Comparison of ENCODE assay signal across 10 mouse cellular contexts in genomic region chr6:108805194-108805593, GRCm38 (mm10). TPM values are rescaled to one million over a fixed set of nuclear protein-coding genes. Genes with fewer than 3 reads are reported as not detected.
DNase-seq lines count a peak whose midpoint lies in the region; ATAC-seq and TF ChIP-seq lines count a peak whose summit lies in the region.
"Had no signal": no experiment of that assay in that cellular context is flagged by ENCODE, and none has a peak within 500 bp of the region (broad histone marks: within the 10 kb centered on the region; RNA-seq: fewer than 3 reads in every experiment).

No protein-coding gene starts in this region.

- H3K4me1 ChIP-seq in kidney, embryonic 16.5 days (ENCODE audit: insufficient read depth, low read length): peaks cover 20% of the 10 kb centered on the region
- H3K4me1 ChIP-seq in midbrain, postnatal 0 days (ENCODE audit: insufficient read depth, low read length): no peaks in the 10 kb centered on the region
- H3K4me1 ChIP-seq in midbrain, embryonic 16.5 days (ENCODE audit: control insufficient read depth, insufficient read depth, low read length): peaks cover 5% of the 10 kb centered on the region; the same call in 1 of the 2 replicates
- H3K4me1 ChIP-seq in forebrain, embryonic 15.5 days: peaks cover 21% of the 10 kb centered on the region
- H3K4me1 ChIP-seq: limb, embryonic 10.5 days had no signal

- no peak for DNase-seq in kidney, adult 11 months
- peak; percentile 45 for DNase-seq in midbrain, postnatal 0 days (ENCODE audit: low spot score)
- peak; percentile 58 for DNase-seq in telencephalon, adult 2 months (ENCODE audit: low read depth, low spot score)
- no peak for DNase-seq in ovary, postnatal 36 days (ENCODE audit: low spot score)
- DNase-seq: adrenal gland, postnatal 36 days; gastrocnemius, postnatal 14 days had no signal

- TF ChIP-seq CTCF in midbrain, postnatal 0 days (IDR thresholded peaks at IDR 0.05): no peak

- H3K27ac ChIP-seq in kidney, embryonic 16.5 days (ENCODE audit: low read length): peak overlapping the region; percentile 48
- no peak overlapping the region for H3K27ac ChIP-seq in midbrain, postnatal 0 days (ENCODE audit: low read depth, low read length)
- no peak overlapping the region for H3K27ac ChIP-seq in midbrain, embryonic 16.5 days (ENCODE audit: low read length)
- peak overlapping the region; percentile 62; the same call in 1 of the 2 replicates for H3K27ac ChIP-seq in forebrain, embryonic 15.5 days (replicated peaks)
- H3K27ac ChIP-seq: limb, embryonic 10.5 days had no signal

- no peak overlapping the region for H3K9ac ChIP-seq in kidney, embryonic 16.5 days (replicated peaks; ENCODE audit: low read length)
- no peak overlapping the region for H3K9ac ChIP-seq in midbrain, postnatal 0 days (replicated peaks; ENCODE audit: low read length, poor library complexity, severe bottlenecking)
- H3K9ac ChIP-seq in midbrain, embryonic 16.5 days (ENCODE audit: low read depth, low read length): no peak overlapping the region
- no peak overlapping the region for H3K9ac ChIP-seq in forebrain, embryonic 15.5 days (replicated peaks)

- no peaks in the 10 kb centered on the region for H3K9me3 ChIP-seq in kidney, embryonic 16.5 days (ENCODE audit: low read length)
- no peaks in the 10 kb centered on the region for H3K9me3 ChIP-seq in midbrain, postnatal 0 days (ENCODE audit: low read length)
- H3K9me3 ChIP-seq in midbrain, embryonic 16.5 days (replicated peaks; ENCODE audit: control insufficient read depth, low read length, poor library complexity, severe bottlenecking): no peaks in the 10 kb centered on the region
- H3K9me3 ChIP-seq in forebrain, embryonic 15.5 days: no peaks in the 10 kb centered on the region
- H3K9me3 ChIP-seq: limb, embryonic 10.5 days had no signal

- peak; percentile 77 for ATAC-seq in kidney, embryonic 16.5 days (ENCODE audit: low FRiP score, low TSS enrichment)
- no peak for ATAC-seq in midbrain, postnatal 0 days (ENCODE audit: low FRiP score)
- no peak for ATAC-seq in midbrain, embryonic 16.5 days
- peak; percentile 84 for ATAC-seq in forebrain, embryonic 15.5 days (replicated peaks)

- no peaks in the 10 kb centered on the region for H3K36me3 ChIP-seq in kidney, embryonic 16.5 days (ENCODE audit: insufficient read depth, low read length)
- H3K36me3 ChIP-seq in midbrain, postnatal 0 days (ENCODE audit: insufficient read depth, low read length): no peaks in the 10 kb centered on the region
- H3K36me3 ChIP-seq in midbrain, embryonic 16.5 days (ENCODE audit: control insufficient read depth, insufficient read depth, low read length): no peaks in the 10 kb centered on the region
- no peaks in the 10 kb centered on the region for H3K36me3 ChIP-seq in forebrain, embryonic 15.5 days
- H3K36me3 ChIP-seq: limb, embryonic 10.5 days had no signal

- H3K4me2 ChIP-seq in kidney, embryonic 16.5 days (replicated peaks; ENCODE audit: low read depth, low read length): 0 out of 2 replicates have a peak overlapping the region, but pooled peaks have one; percentile 8
- H3K4me2 ChIP-seq in midbrain, postnatal 0 days (ENCODE audit: low read depth, low read length, poor library complexity, severe bottlenecking): no peak overlapping the region
- H3K4me2 ChIP-seq in midbrain, embryonic 16.5 days (ENCODE audit: low read length): no peak overlapping the region
- H3K4me2 ChIP-seq in forebrain, embryonic 15.5 days (replicated peaks): no peak overlapping the region

- no peaks in the 10 kb centered on the region for H3K27me3 ChIP-seq in kidney, embryonic 16.5 days (ENCODE audit: insufficient read depth, low read length)
- H3K27me3 ChIP-seq in midbrain, postnatal 0 days (ENCODE audit: insufficient read depth, low read length): no peaks in the 10 kb centered on the region
- no peaks in the 10 kb centered on the region for H3K27me3 ChIP-seq in midbrain, embryonic 16.5 days (ENCODE audit: control insufficient read depth, insufficient read depth, low read depth, low read length)
- H3K27me3 ChIP-seq in forebrain, embryonic 15.5 days: no peaks in the 10 kb centered on the region

- 10% methylated on average over 1 of the region's 1 CpGs for WGBS in kidney, embryonic 16.5 days
- WGBS in midbrain, postnatal 0 days: 36% methylated on average over 1 of the region's 1 CpGs
- WGBS in midbrain, embryonic 16.5 days: 34% methylated on average over 1 of the region's 1 CpGs
- 34% methylated on average over 1 of the region's 1 CpGs for WGBS in forebrain, embryonic 15.5 days

- H3K4me3 ChIP-seq in kidney, embryonic 16.5 days (ENCODE audit: low read length): no peak overlapping the region
- no peak overlapping the region for H3K4me3 ChIP-seq in midbrain, postnatal 0 days (ENCODE audit: low read depth, low read length)
- H3K4me3 ChIP-seq in midbrain, embryonic 16.5 days (ENCODE audit: low read depth, low read length): no peak overlapping the region
- no peak overlapping the region for H3K4me3 ChIP-seq in forebrain, embryonic 15.5 days
- H3K4me3 ChIP-seq: limb, embryonic 10.5 days had no signal

RNA-seq across cellular contexts. Expression of gene Arl8b, which starts 22.3 kb away (rescaled TPM):
- polyA plus RNA-seq in kidney, embryonic 16.5 days (2015; fragmentation: Nextera tagmentation; extraction: Ambion mirVana): 79.1 and 81.9 TPM in 2 replicates
- total RNA-seq in midbrain, postnatal 0 days (2014; rRNA removed): 73.1 and 73.9 TPM in 2 replicates
- polyA plus RNA-seq in midbrain, postnatal 0 days (2015; fragmentation: Nextera tagmentation; extraction: Ambion mirVana): 89.6 and 105 TPM in 2 replicates
- polyA plus RNA-seq in midbrain, embryonic 16.5 days (2015; fragmentation: Nextera tagmentation; extraction: Ambion mirVana): 106 and 112 TPM in 2 replicates
- 89.6 and 99.7 TPM in 2 replicates for polyA plus RNA-seq in forebrain, embryonic 15.5 days (2015; fragmentation: Nextera tagmentation; extraction: Ambion mirVana)

RNA-seq across cellular contexts. Expression of gene Edem1, which starts 23.2 kb away (rescaled TPM):
- polyA plus RNA-seq in kidney, embryonic 16.5 days (2015; fragmentation: Nextera tagmentation; extraction: Ambion mirVana): 18.8 and 23.7 TPM in 2 replicates
- total RNA-seq in midbrain, postnatal 0 days (2014; rRNA removed): 11.3 and 13.4 TPM in 2 replicates
- 3.1 and 3.7 TPM in 2 replicates for polyA plus RNA-seq in midbrain, postnatal 0 days (2015; fragmentation: Nextera tagmentation; extraction: Ambion mirVana)
- polyA plus RNA-seq in midbrain, embryonic 16.5 days (2015; fragmentation: Nextera tagmentation; extraction: Ambion mirVana): 4.1 and 4.9 TPM in 2 replicates
- polyA plus RNA-seq in forebrain, embryonic 15.5 days (2015; fragmentation: Nextera tagmentation; extraction: Ambion mirVana): 6.9 and 8.3 TPM in 2 replicates

Comparison
In these comparisons a context has a peak if more than half of its experiments do, and no peak if none do; other contexts are left out.
1. ATAC-seq: peak in kidney, embryonic 16.5 days (single experiment) and forebrain, embryonic 15.5 days (single experiment); none in midbrain, postnatal 0 days (single experiment) and midbrain, embryonic 16.5 days (single experiment).
2. H3K27ac ChIP-seq: peak in kidney, embryonic 16.5 days (single experiment) and forebrain, embryonic 15.5 days (single experiment); none in midbrain, postnatal 0 days (single experiment) and midbrain, embryonic 16.5 days (single experiment).
3. DNase-seq: peak in midbrain, postnatal 0 days (single experiment) and telencephalon, adult 2 months (single experiment); none in kidney, adult 11 months (single experiment) and ovary, postnatal 36 days (single experiment).